Mouse (Mus musculus) C2C12 (cell line): Measurements from ENCODE around the gene Ccdc12.

ENCODE experiments used
- CEBPB ChIP-seq: IDR thresholded peaks from one replicate; pipeline ENCODE4 v1.6.1; 2011; ENCODE audit warnings: low read depth, mild to moderate bottlenecking, control low read depth, moderate library complexity
- CTCF ChIP-seq: IDR thresholded peaks from one replicate; pipeline ENCODE4 v1.5.1; 2011; ENCODE audit not compliant: control insufficient read depth, insufficient read depth, insufficient read length
- FOSL1 ChIP-seq: IDR thresholded peaks from one replicate; pipeline ENCODE4 v1.8.0; 2011; ENCODE audit warnings: mild to moderate bottlenecking, low read length; ENCODE audit not compliant: poor library complexity, insufficient read depth, severe bottlenecking
- MAX ChIP-seq: IDR thresholded peaks from one replicate; pipeline ENCODE4 v1.6.1; 2011; ENCODE audit warnings: mild to moderate bottlenecking, control low read depth
- MYOD1 ChIP-seq: IDR thresholded peaks from one replicate; pipeline ENCODE4 v1.6.1; 2011; ENCODE audit warnings: low read depth; ENCODE audit not compliant: control insufficient read depth, insufficient read length
- MYOG ChIP-seq: IDR thresholded peaks from one replicate; pipeline ENCODE4 v1.6.1; 2011; ENCODE audit not compliant: control insufficient read depth, insufficient read length; ENCODE audit errors: extremely low read depth
- USF1 ChIP-seq: IDR thresholded peaks from one replicate; pipeline ENCODE4 v1.6.1; 2011; ENCODE audit warnings: low read depth, mild to moderate bottlenecking, control low read depth, moderate library complexity

- no peak for TF ChIP-seq CTCF
- no peak for TF ChIP-seq MAX
- no peak for TF ChIP-seq FOSL1
- no peak for TF ChIP-seq MYOD1
- TF ChIP-seq MYOG, result no peak
- TF ChIP-seq USF1, result no peak
- TF ChIP-seq CEBPB, result no peak
Measured at GRCm38 (mm10) chr9:110643787-110644186, 12.5 kb upstream of the Ccdc12 start.
